ENCODE assay signal across 16 mouse cellular contexts in genomic region chr9:102181276-102181675, GRCm38 (mm10).
DNase-seq lines count a peak whose midpoint lies in the region; ATAC-seq lines count a peak whose summit lies in the region.
"Had no signal": no experiment of that assay in that cellular context is flagged by ENCODE, and none has a peak within 500 bp of the region (broad histone marks: within the 10 kb centered on the region; RNA-seq: fewer than 3 reads in every experiment).

No protein-coding gene starts in this region.

- H3K9me3 ChIP-seq in neural tube, embryonic 11.5 days (ENCODE audit: control insufficient read depth, low read length): no peaks in the 10 kb centered on the region
- no peaks in the 10 kb centered on the region for H3K9me3 ChIP-seq in forebrain, embryonic 13.5 days (replicated peaks)
- no peaks in the 10 kb centered on the region for H3K9me3 ChIP-seq in midbrain, embryonic 10.5 days (replicated peaks)
- H3K9me3 ChIP-seq: heart, embryonic 10.5 days had no signal

- no peak overlapping the region for H3K4me3 ChIP-seq in neural tube, embryonic 11.5 days (ENCODE audit: low read depth, low read length)
- no peak overlapping the region for H3K4me3 ChIP-seq in forebrain, embryonic 13.5 days
- H3K4me3 ChIP-seq in midbrain, embryonic 10.5 days: no peak overlapping the region
- H3K4me3 ChIP-seq: gastrocnemius, adult 2 months; heart, embryonic 10.5 days had no signal

- H3K36me3 ChIP-seq in neural tube, embryonic 11.5 days (ENCODE audit: control insufficient read depth, insufficient read depth, low read length): no peaks in the 10 kb centered on the region
- H3K36me3 ChIP-seq in forebrain, embryonic 13.5 days (ENCODE audit: poor library complexity, severe bottlenecking): no peaks in the 10 kb centered on the region
- H3K36me3 ChIP-seq in midbrain, embryonic 10.5 days: no peaks in the 10 kb centered on the region
- H3K36me3 ChIP-seq: heart, embryonic 10.5 days had no signal

- H3K4me2 ChIP-seq in neural tube, embryonic 11.5 days (ENCODE audit: low read depth): no peak overlapping the region
- peak overlapping the region; percentile 13 for H3K4me2 ChIP-seq in forebrain, embryonic 13.5 days

- H3K9ac ChIP-seq in neural tube, embryonic 11.5 days (ENCODE audit: low read length): no peak overlapping the region
- H3K9ac ChIP-seq in forebrain, embryonic 13.5 days: 0 out of 2 replicates have a peak overlapping the region, but pooled peaks have one; percentile 5

- 42% methylated on average over 3 of the region's 3 CpGs for WGBS in neural tube, embryonic 11.5 days
- WGBS in forebrain, embryonic 13.5 days: 6% methylated on average over 3 of the region's 3 CpGs
- 35% methylated on average over 3 of the region's 3 CpGs for WGBS in midbrain, embryonic 10.5 days

- peak; percentile 26 for DNase-seq in neural tube, embryonic 11.5 days (ENCODE audit: low spot score)
- DNase-seq in neural tube, embryonic 10.5 days (ENCODE audit: extremely low spot score, low spot score): no peak
- no peak for DNase-seq in midbrain, embryonic 10.5 days (ENCODE audit: low spot score)
- peak; percentile 61 for DNase-seq in retina, embryonic 14.5 days (ENCODE audit: low spot score)
- DNase-seq in spleen, postnatal 14 days (ENCODE audit: low spot score in 2 of 2): no peak
- no peak for DNase-seq in cerebellum, postnatal 4 days (ENCODE audit: low spot score in 2 of 2)
- DNase-seq: adrenal gland, adult 8-10 months; gastrocnemius, adult 2 months; kidney, postnatal 14 days; lung, postnatal 14 days; right cerebral cortex, adult 18-20 months; thymus, postnatal 4 days had no signal

- peak; percentile 65 for ATAC-seq in neural tube, embryonic 11.5 days (ENCODE audit: insufficient read depth, low FRiP score, low TSS enrichment)
- ATAC-seq in forebrain, embryonic 13.5 days: peak; percentile 52; the same call in 1 of the 2 replicates
- no peak for ATAC-seq in erythroid progenitor cell, adult 5-6 weeks (replicated peaks; ENCODE audit: low FRiP score, poor library complexity, severe bottlenecking)
- ATAC-seq: CD4-positive, CD25-positive, alpha-beta regulatory T cell, adult 4 months had no signal

- 0 out of 2 replicates have a peak, but pooled peaks cover 2% of the 10 kb centered on the region for H3K4me1 ChIP-seq in neural tube, embryonic 11.5 days (ENCODE audit: control insufficient read depth, insufficient read depth, low read length)
- H3K4me1 ChIP-seq in forebrain, embryonic 13.5 days: peaks cover 51% of the 10 kb centered on the region
- peaks cover 56% of the 10 kb centered on the region for H3K4me1 ChIP-seq in midbrain, embryonic 10.5 days

- no peak overlapping the region for H3K27ac ChIP-seq in neural tube, embryonic 11.5 days (ENCODE audit: low read depth, low read length)
- peak overlapping the region; percentile 49; the same call in 1 of the 2 replicates for H3K27ac ChIP-seq in forebrain, embryonic 13.5 days
- H3K27ac ChIP-seq in midbrain, embryonic 10.5 days (replicated peaks): peak overlapping the region; percentile 80
- H3K27ac ChIP-seq: heart, embryonic 10.5 days had no signal

- no peaks in the 10 kb centered on the region for H3K27me3 ChIP-seq in neural tube, embryonic 11.5 days (ENCODE audit: control insufficient read depth, insufficient read depth, low read length)
- H3K27me3 ChIP-seq in forebrain, embryonic 13.5 days: peaks cover 55% of the 10 kb centered on the region
- H3K27me3 ChIP-seq in midbrain, embryonic 10.5 days (ENCODE audit: low read depth, poor library complexity, severe bottlenecking): peaks cover 31% of the 10 kb centered on the region

Comparison
In these comparisons a context has a peak if more than half of its experiments do, and no peak if none do; other contexts are left out.
1. DNase-seq: peak in neural tube, embryonic 11.5 days (single experiment) and retina, embryonic 14.5 days (single experiment); none in neural tube, embryonic 10.5 days (single experiment), midbrain, embryonic 10.5 days (single experiment), spleen, postnatal 14 days (0 of 2) and cerebellum, postnatal 4 days (0 of 2).